Mouse (Mus musculus) thymus, adult 2 months (tissue): ENCODE measurements around the gene Usp26.

Source experiments
- CTCF ChIP-seq: fragments of 200-500 bp; IDR thresholded peaks from 2 replicates; pipeline ENCODE4 v1.5.1; 2012; ENCODE audit warnings: mild to moderate bottlenecking, control low read depth, low read length, moderate library complexity, borderline replicate concordance; ENCODE audit not compliant: control insufficient read depth, poor library complexity, insufficient read depth; ENCODE audit errors: extremely low read depth
- POLR2A ChIP-seq: fragments of 200-500 bp; IDR thresholded peaks from 2 replicates; pipeline ENCODE4 v1.6.1; 2012; ENCODE audit warnings: mild to moderate bottlenecking, low read length, control low read depth, moderate library complexity; ENCODE audit not compliant: control insufficient read depth, poor library complexity, insufficient read depth; ENCODE audit errors: extremely low read depth

GRCm38 (mm10) chrX:51736450-51736849 is 64.6 kb downstream of the Usp26 start:
- TF ChIP-seq CTCF = no peak
- no peak for TF ChIP-seq POLR2A
